Mouse (Mus musculus) brain, embryonic 18.5 days (tissue): ENCODE measurements around the gene Fblim1.

Experiments used
- DNase-seq: peaks from one replicate; pipeline ENCODE4 v3.0.0-alpha.2; 2012; ENCODE audit warnings: low read depth, low spot score

Gene Fblim1

DNA sequence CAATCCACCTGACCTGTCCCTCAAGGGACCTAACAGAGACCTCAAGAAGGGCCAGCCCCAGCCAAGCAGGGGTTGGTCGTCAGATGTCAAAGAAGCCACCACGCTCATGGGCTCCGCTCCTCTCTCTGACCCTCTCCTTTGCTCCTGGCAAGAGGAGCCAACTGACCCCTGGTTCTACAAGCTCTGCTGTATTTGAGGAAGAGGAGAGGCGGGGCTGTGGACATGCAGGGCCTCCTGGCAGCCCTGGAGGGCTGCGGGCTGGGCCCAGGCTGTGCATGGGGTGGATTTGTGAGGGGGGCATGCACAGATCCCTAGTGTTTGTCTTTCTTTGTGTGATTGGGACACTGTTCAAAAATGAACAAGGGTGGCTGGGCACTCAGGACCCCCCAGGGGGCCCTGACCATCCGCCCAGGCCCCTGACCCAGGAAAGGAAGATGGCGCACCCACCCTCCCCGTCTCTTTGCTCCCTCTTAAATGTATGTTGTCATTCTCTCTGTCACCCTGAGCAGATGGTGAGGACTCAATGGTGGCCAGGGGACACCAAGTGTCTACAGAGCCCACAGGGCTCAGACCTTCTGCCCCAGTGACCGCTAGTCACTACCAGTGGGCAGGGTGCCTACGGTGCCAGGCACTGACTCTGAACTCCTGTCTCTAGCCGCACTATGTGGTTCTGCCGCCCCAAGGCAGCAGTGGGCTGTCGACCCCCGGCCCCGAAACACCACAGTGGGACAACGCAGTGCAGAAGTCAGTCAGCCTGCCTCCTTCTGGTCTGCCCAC lies 20.1 kb upstream of the Fblim1 start:
- DNase-seq, result no peak

DNA sequence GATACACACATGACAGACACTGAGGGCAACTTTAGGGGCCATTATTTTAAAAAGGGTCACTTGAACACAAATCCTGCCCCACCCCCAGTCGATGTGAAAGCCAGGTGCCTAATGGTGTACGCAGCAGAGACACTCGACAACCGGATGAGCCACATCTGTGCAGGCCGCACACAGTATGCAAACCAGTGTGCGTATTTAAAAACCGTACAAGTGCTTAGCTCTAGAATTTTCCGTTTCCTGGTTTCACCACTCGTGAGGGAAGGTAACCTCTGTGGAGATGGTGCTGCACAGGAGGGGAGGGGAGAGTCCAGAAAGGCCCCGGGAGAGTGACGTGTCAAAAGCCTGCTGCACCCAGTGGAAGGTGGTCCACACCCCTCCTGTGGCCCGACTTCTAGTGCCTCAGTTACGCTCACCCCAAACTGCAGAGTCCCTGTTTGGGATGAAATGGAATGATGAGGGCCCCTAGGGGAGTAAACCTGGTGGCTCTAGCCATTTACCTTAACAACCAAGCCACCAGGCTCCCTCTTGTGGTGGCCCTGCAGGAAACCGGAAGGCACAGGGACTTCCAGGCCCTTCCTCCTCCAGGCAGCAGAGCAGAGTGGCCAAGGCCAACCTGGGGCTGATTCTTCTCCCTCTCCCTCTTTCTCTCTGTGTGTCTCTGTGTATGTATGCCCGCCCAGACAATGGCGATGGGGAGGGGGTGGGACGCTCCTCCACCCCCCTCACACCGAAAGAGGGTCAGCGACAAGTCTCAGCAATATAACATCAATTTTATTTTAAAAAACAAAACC lies 19.3 kb upstream of the Fblim1 start:
- no peak for DNase-seq

DNA sequence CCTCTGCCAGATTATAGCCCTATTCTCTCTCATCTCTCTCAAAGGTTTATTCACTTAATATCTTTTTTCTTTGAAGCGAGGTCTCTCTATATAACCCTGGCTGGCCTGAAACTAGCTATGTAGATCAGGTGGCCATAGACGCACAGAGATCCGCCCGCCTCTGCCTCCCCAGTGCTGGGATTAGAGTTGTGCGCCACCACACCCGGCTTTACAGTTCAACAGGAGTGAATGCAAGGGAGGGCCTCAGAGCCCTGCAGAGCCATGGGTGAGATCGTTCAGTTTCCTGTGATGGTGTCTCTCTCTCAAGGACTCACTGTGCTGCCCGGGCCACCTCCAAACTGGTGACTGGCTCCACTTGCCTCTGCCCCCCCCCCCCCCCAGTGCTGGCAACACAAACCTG lies 18.2 kb upstream of the Fblim1 start:
- DNase-seq, result no peak

DNA sequence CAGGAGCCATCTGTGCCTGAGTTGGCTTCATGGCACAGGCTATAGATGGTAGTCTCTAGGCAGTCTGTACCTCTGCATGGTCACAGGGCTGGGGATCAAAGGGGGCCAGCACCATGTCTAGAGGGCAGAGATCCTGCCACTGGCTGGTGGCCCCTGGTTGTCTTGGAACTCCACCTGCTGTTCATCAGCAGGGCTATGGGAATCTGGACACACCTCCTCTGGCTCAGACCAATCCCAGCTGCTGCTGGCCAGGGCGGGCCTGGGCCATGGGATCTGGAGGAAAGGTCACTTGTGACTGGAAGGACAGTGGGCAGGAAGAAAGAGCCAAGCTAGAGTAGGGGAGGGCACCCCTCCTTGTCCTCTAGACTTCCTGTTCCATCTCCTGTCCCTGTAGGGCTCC lies 17.8 kb upstream of the Fblim1 start, which contains the start of gene Slc25a34:
Gene Slc25a34, minus strand, starts transcription at position 156 of the 400 bp plus-strand sequence.
- DNase-seq, result no peak

DNA sequence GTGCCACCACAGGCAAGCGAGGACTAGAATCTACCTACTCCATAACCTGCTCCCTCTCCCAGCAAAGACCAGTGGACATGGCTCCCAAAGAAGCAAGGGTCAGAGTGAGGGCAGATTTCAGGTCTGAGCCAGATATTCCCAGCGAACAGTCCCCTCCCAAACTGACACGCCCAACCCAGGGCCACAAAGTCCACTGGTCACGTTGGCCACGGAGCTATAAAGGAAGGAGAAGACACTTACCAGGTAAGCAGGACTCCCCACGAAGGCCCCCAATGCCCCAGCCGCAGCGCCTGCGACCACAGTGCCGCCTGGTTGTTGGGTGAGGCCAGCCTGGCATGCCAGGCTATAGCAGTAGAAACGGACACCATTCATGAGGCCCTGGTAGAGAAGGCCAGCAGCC lies 17.1 kb upstream of the Fblim1 start:
- DNase-seq, result no peak

DNA sequence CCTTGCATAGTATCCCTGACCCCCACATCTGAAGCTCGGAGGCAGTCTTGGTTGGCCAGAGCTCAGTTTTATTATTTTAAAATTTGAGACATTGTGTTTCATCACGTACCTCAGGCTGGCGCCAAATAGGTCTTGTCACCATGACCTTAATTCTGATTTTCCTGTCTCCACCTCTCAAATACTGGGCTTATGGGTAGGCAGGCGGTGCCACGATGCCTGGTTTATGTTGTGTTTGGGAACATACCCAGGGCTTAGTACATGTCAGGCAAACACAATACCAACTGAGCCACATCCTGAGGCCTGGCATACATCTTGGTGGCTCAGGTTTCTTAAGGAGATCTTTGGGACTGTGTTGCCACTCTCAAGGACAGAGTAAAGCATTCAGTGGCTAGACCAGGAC lies 16.7 kb upstream of the Fblim1 start:
- DNase-seq, result no peak

DNA sequence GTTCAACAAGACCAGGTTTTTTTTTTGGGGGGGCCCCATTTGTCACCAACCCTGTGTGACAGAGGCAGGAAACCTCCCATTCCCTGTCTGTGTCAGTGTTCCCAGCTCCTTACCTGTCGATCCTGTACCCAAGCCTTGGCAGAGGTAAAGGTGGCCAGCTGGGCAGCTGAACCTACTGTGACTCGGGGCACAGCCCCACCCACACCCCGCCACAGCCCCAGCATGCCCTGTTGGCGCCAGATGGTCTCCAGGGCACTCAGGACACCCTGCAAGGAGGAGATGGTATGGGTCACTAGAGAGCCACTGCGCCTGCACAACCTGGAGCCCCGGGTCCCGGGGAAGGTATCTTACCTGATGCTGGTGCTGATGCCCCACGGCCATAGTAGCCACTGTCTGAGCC lies 16.2 kb upstream of the Fblim1 start:
- DNase-seq, result no peak

DNA sequence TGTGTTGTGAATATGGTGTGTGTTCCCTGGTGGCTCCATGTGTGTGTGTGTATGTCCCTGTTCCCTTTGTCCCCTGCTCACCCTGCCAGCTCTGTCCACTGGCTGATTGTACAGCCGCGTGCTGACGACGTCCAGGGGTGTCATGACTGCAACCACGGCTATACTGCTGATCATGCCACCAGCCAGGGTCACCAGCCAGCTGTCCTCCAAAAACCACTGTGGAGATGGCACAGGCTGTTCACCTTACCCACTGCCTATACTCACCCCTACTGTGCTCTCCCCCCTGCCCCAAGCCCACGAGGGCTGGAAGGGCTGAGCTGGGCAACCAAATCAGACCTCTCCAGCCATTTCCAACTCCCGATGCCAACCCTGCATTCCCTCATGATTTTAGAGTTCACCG lies 15.4 kb upstream of the Fblim1 start:
- no peak for DNase-seq

DNA sequence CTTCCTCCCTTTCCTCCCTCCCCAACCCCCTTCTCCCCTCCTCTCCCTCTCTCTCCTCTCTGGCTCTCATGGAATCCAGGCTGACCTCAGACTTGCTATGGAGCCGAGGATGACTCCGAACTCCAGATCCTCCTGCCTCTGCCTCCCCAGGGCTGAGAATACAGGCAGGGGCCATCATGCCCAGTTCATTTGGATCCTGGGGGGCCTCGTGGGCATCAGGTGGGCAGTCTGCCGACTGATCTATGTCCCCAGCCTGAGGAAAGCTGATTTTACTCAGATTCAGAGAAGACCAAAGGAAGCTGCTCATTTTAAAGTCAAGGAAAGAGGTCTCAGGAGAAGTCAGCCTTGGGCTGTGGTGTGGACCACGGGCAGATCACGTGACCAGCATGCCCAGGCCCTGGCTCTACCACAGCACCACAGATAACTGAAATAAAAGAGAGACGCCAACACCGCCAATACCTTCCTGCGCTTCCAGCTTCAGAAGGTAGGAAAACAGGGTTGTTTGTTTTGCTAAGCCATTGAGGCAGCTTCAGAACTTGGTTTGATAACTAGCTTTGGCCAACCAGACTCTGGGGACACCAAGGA lies 13.5 kb upstream of the Fblim1 start:
- DNase-seq, result no peak

DNA sequence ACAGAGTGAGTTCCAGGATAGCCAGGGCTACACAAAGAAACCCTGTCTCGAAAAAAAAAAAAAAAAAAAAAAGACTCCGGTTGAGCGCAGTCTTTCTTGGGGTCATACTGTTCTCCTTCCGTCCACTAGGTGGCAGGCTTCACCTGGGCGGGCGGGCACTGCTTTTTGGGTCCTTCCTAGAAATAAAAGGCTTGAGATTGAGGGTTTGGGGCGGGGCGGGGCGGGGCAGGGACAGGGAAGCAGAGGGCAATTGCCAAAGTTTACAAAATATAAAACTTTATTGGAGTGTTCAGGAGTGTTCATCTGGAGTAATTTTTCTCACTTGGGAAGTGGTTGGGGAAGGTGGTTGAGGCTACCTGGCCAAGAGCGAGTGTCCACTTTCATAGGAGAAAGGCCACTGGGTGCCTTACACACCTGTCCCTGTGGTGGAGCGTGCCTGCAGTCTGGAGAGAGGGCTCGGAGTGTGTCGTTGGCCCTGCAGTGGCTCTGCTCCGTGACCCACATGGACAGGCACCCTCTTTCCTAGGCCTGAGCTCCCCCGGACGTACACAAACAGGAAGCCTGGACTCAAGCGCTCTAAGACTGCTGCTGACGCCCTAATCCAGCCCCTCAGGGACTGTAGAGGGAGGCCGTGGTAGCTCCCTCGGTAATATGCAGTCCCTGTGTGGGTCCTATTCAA lies 12.8 kb upstream of the Fblim1 start, which contains the start of gene Tmem82:
Gene Tmem82, minus strand, starts transcription at position 69 of the 679 bp plus-strand sequence.
- DNase-seq, result no peak

DNA sequence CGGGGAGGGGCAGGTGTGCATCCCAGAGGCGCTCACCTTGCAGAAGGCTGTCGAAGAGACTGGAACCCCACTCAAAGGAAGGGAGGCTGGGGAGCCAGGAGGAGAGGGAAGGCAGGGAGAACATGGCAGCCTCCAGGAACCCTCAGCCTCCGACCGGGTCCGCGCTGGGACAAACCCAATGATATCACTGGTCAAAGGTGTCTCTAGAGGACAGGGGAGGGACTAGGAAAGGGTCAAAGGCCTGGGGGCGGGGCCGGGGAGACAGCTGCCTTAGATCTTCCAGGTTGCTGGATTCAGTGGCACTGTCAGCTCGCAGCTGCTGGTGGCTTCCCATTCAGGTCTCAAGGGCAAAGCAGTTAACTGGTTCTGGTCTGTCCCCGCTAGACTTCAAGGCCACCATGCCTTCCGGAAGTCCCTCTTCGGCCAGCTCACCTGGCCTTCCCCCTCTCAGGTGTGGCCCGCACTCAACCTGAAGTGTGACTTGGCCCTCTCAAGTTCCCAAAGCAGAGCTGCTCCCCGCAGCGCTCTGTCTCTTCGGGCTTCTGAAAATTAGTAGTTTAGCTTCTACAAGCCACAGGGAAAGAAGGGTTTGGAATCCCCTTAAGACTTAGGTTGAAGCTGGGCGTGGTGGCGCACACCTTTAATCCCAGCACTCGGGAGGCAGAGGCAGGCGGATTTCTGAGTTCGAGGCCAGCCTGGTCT lies 12.1 kb upstream of the Fblim1 start:
- DNase-seq, result no peak

DNA sequence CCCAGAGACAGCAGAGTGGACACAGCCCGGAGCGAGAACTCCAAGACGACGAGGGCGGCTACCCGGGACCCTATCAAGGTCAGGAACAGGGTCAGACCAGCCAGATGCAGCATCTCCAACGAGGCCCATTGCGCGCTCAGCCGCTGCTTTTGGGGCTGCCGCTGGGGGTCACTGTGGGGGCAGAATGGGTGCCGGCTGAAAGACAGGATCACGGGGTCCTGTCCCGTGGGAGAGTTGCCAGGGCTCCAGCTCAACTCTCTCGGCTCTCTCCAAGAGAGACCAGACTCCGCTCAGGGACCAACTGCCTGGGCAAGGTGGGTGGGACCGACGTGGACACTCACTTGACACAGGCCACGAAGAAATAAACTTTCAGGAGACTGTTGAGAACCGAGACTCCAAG lies 11.4 kb upstream of the Fblim1 start:
- DNase-seq, result no peak

DNA sequence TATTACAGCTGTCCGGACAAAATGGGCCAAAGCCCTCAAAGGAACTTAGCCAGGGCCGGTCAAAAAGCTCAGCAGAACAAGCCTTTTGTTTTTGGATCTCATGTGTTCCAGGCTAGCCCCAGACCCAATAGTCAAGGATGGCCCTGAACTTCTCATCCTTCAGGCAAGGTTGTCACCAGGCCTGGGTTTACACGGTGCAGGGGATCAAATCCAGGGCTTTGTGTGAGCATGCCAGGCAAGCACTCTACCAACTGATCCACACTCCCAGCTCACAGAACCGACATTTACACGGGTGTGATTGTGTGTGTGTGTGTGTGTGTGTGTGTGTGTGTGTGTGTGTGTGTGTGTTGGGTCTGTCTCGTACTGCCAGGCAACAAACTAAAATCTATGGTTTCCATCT lies 10.9 kb upstream of the Fblim1 start:
- no peak for DNase-seq

DNA sequence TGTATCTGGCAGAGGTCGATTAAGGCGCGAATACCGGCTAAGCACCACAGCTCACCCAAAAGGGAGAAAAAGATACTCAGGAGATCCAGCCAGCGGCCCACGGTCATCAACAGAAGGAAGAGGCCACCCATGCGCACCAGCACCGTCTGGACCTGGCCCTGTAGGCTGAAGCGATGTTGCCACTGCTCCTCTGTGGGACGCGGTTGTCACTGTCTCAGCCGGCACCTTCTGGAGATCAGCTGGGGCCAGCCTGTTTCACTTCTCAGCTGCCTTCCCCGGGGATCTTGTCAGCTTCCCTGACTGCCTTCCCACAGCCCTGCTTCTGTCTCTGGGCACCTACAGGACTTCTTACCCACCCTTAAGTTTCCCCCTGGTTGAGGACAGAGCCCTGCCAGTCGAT lies 9.1 kb upstream of the Fblim1 start:
- DNase-seq, result no peak

DNA sequence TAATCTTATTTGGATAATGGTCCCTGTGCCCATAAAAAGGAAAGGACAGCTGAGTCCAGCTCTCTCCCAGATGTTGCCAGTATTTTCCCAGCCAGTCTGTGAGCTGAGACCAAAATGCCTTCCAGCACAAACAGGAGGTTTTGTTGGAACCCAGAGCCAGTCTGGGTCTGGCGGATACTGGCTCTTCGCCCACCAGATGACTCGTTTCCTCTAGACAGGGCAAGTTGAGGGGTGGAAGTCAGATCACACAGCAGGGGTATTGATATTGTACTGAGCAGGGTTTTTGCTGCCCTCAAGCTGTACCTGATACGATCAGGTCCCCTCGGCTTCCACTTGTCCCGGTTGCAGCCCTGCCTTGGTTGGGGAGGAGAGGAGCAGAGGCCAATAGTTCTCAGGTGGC lies 3.6 kb upstream of the Fblim1 start:
- no peak for DNase-seq

DNA sequence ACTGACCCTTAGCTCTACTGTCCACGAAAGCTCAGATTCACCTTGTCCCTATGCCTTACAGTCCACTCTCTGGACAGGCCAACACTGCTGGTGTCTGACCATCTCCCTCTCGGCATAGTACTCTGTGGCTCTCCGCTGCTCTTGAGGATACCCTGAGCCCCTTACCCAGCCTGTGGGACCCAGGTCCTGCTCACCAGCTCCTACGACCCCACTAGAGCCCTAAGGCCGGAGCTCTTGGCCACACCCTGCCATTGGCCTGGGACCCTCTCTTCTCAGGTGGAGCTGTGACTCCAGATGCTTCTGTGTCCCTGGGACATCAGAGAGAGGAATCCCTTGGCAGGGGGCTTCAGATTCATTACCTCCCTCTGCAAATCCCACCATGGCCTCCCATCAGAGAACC lies 475 bp downstream of the Fblim1 start:
- DNase-seq, result no peak

DNA sequence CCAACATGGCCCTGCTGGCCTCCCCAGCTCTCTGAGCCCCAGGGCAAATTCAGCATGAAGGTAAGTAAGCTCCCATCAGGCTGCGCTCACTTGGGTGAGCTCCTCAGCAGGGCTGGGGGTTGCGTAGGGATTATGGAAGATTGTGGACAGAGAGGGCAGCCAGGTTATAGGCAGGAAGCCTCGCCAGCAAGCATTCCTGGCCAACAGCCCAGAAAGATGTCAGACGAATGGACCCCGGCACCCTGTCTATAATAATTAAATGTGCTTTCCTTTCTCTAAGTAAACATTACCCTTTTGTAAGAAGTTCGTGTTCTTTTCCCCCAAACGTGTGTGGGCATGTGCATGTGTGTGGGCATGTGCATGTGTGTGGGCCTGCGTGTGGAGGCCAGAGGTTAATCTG lies 1.4 kb downstream of the Fblim1 start:
- no peak for DNase-seq

DNA sequence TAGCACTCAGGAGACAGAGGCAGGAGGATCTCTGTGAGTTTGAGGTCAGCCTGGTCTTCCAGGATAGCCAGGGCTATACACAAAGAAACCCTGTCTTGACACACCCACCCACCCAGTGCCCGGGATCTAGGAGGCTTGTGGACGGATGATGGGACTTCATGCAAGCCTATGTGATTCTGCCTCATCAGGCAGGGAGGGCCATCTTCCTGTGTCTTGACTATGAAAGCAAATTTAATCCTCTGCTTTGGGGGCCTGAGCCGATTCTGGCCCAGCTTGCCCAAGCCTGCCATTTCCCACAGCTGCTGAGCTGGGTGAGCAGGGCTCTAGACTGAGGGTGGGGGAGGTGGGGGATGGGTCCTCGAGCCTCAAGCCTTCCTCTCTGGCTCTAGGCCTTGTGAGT lies 2.0 kb downstream of the Fblim1 start:
- no peak for DNase-seq

DNA sequence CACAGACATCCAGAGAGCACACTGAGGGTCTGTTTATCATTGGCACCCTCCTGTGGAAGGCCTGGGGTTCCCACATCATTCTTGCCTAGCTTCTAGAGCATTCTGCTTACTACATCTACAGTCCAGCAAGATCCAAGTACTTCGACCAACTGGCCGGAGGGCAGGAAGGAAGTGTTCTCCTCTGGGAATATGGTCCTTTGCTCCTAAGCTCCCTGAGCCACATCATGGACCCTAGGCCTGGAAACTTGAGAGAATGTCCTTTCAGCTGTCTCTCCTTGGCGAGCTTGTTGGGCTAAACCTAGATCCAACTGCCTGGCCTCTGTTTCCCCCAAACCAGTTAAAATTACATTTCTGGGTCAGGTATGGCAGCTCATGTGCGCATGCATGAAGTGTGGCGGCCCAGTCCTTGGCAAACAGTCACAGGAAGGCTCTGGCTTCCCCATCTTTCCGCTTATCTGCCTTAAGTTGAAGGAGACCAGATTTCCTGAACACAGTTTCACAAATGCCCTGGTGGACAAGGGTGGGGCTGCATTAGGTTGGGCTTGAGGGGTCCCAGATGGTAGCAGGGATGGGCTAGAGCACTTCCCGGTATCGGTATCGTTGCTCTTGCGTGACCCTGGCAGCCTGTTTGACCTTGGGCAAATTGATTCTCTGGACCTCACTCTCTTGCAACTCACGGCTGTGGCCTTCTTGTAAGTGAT lies 3.2 kb downstream of the Fblim1 start:
- DNase-seq, result no peak

DNA sequence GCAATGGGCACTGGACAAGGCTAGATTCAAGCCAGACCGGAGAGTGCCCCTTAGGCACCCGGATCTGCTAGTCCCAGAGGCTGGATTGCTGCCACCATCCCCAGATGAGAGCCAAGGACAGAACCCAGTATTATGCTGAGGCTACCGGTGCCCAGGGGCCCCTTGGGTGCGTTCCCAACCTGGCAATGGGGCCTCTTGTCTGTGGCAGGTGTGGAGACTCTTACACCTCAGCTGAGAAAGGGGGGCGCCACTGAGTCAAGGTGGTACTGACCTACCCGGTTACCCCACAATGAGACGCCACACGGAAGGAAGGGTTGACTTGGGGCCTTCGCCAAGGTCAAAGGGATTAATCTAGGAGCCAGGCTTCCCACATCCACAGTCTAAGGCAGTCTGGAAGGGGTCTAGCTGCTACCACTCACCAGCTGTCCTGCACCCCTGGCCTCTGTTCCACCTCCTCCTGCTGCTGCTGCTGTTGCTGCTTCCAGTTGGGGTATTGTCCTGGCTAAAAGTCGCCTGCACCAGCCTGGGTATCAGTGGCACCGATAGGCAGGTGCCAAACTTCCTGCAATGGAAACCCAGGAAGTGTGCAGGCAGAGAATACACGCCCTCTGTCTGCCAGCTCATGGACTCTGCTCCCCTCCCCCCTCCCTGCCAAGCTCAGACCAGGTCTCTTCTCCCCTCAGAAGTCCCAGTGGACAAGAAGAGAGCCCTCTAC lies 4.6 kb downstream of the Fblim1 start:
- no peak for DNase-seq
